Mouse (Mus musculus): Measurements from ENCODE around the gene Rnf152. TPM values are rescaled to one million over a fixed set of nuclear protein-coding genes. Genes with fewer than 3 reads are reported as not detected.
A peak's percentile ranks its signal among the peaks of the same experiment; 100 is the strongest.

Gene Rnf152
- polyA plus RNA-seq, 1 experiment from 2014 or later, result 0.42 TPM

GRCm38 (mm10) chr1:105340943-105341342, 15.6 kb downstream of the Rnf152 start:
- H3K36me3 ChIP-seq, result no peaks in the 10 kb centered on the region
- no peak for ATAC-seq (replicated peaks; ENCODE audit: insufficient number of reproducible peaks, insufficient read depth, low FRiP score, low read depth)
- H3K4me1 ChIP-seq (replicated peaks), result 0 out of 2 replicates have a peak, but pooled peaks cover 3% of the 10 kb centered on the region
- no peak overlapping the region for H3K4me3 ChIP-seq
- no peaks in the 10 kb centered on the region for H3K9me3 ChIP-seq (replicated peaks)
- H3K27ac ChIP-seq, result no peak overlapping the region
- no peak overlapping the region for H3K4me2 ChIP-seq
- H3K27me3 ChIP-seq, result no peaks in the 10 kb centered on the region
- H3K9ac ChIP-seq, result no peak overlapping the region

- no peak overlapping the region for H3K4me3 ChIP-seq
- no peaks in the 10 kb centered on the region for H3K9me3 ChIP-seq (replicated peaks)
- no peaks in the 10 kb centered on the region for H3K36me3 ChIP-seq
- H3K4me2 ChIP-seq, result no peak overlapping the region
- no peak for ATAC-seq (replicated peaks; ENCODE audit: insufficient number of reproducible peaks, insufficient read depth, low FRiP score, low read depth)
- 0 out of 2 replicates have a peak, but pooled peaks cover 3% of the 10 kb centered on the region for H3K4me1 ChIP-seq (replicated peaks)
- H3K27me3 ChIP-seq, result no peaks in the 10 kb centered on the region
- no peak overlapping the region for H3K27ac ChIP-seq
- no peak overlapping the region for H3K9ac ChIP-seq
- 61% methylated on average over 4 of the region's 4 CpGs for WGBS
Observed at GRCm38 (mm10) chr1:105337397-105337796, 19.1 kb downstream of the Rnf152 start.

GRCm38 (mm10) chr1:105336096-105336495, 20.4 kb downstream of the Rnf152 start:
- no peaks in the 10 kb centered on the region for H3K36me3 ChIP-seq
- H3K4me1 ChIP-seq (replicated peaks), result 0 out of 2 replicates have a peak, but pooled peaks cover 3% of the 10 kb centered on the region
- no peaks in the 10 kb centered on the region for H3K27me3 ChIP-seq
- no peak overlapping the region for H3K4me2 ChIP-seq
- ATAC-seq (replicated peaks; ENCODE audit: insufficient number of reproducible peaks, insufficient read depth, low FRiP score, low read depth), result no peak
- H3K9ac ChIP-seq, result no peak overlapping the region
- 85% methylated on average over 5 of the region's 5 CpGs for WGBS
- H3K4me3 ChIP-seq, result no peak overlapping the region
- no peak overlapping the region for H3K27ac ChIP-seq
- no peaks in the 10 kb centered on the region for H3K9me3 ChIP-seq (replicated peaks)

- Histone ChIP-seq H3K4me2 (no peak overlapping the region), H3K4me1 (replicated peaks) (no peaks in the 10 kb centered on the region), H3K36me3 (no peaks in the 10 kb centered on the region), H3K4me3 (no peak overlapping the region), H3K27ac (no peak overlapping the region), H3K9me3 (replicated peaks) (no peaks in the 10 kb centered on the region), H3K9ac (no peak overlapping the region), H3K27me3 (no peaks in the 10 kb centered on the region)
- 80% methylated on average over 8 of the region's 8 CpGs for WGBS
- ATAC-seq (replicated peaks; ENCODE audit: insufficient number of reproducible peaks, insufficient read depth, low FRiP score, low read depth), result no peak
Observed at GRCm38 (mm10) chr1:105332087-105332731, 24.3 kb downstream of the Rnf152 start.

- H3K4me3 ChIP-seq, result no peak overlapping the region
- H3K4me2 ChIP-seq, result no peak overlapping the region
- H3K27me3 ChIP-seq, result no peaks in the 10 kb centered on the region
- 79% methylated on average over 5 of the region's 5 CpGs for whole genome bisulfite sequencing
- H3K27ac ChIP-seq, result no peak overlapping the region
- H3K9me3 ChIP-seq (replicated peaks), result no peaks in the 10 kb centered on the region
- ATAC-seq (replicated peaks; ENCODE audit: insufficient number of reproducible peaks, insufficient read depth, low FRiP score, low read depth), result no peak
- H3K36me3 ChIP-seq, result no peaks in the 10 kb centered on the region
- H3K9ac ChIP-seq, result no peak overlapping the region
- no peaks in the 10 kb centered on the region for H3K4me1 ChIP-seq (replicated peaks)
Observed at GRCm38 (mm10) chr1:105331605-105332004, 24.9 kb downstream of the Rnf152 start.

- WGBS, result 84% methylated on average over 5 of the region's 5 CpGs
- Histone ChIP-seq H3K4me1 (replicated peaks) (no peaks in the 10 kb centered on the region), H3K4me2 (no peak overlapping the region), H3K27ac (no peak overlapping the region), H3K9ac (no peak overlapping the region), H3K9me3 (replicated peaks) (no peaks in the 10 kb centered on the region), H3K27me3 (no peaks in the 10 kb centered on the region), H3K36me3 (no peaks in the 10 kb centered on the region), H3K4me3 (no peak overlapping the region)
- no peak for ATAC-seq (replicated peaks; ENCODE audit: insufficient number of reproducible peaks, insufficient read depth, low FRiP score, low read depth)
Observed at GRCm38 (mm10) chr1:105330581-105331320, 25.8 kb downstream of the Rnf152 start.

DNA sequence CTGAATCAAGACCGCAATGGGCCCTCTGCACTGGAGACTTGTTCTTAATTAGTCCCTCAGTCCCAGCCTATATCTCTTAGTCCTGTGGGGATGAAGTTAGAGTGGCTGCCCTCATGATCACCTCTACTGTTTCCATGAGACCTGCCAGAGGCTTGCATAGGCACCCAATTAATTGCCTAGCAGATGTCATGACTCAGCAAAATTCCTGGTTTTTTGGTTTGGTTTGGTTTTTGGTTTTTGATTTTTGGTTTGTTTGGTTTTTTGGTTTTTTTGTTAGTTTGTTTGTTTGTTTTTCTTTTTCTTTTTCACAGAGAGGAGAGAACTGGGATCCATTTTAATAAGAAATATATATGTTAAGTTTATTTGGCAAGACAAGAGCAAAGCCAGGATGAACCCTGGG, 28.7 kb downstream of the Rnf152 start:
- Histone ChIP-seq H3K4me3 (no peak overlapping the region), H3K9ac (no peak overlapping the region), H3K36me3 (no peaks in the 10 kb centered on the region), H3K27ac (no peak overlapping the region), H3K4me1 (replicated peaks) (no peaks in the 10 kb centered on the region), H3K27me3 (no peaks in the 10 kb centered on the region), H3K4me2 (no peak overlapping the region), H3K9me3 (replicated peaks) (no peaks in the 10 kb centered on the region)
- ATAC-seq (replicated peaks; ENCODE audit: insufficient number of reproducible peaks, insufficient read depth, low FRiP score, low read depth), result no peak
- WGBS, result 94% methylated on average over 1 of the region's 1 CpGs

DNA sequence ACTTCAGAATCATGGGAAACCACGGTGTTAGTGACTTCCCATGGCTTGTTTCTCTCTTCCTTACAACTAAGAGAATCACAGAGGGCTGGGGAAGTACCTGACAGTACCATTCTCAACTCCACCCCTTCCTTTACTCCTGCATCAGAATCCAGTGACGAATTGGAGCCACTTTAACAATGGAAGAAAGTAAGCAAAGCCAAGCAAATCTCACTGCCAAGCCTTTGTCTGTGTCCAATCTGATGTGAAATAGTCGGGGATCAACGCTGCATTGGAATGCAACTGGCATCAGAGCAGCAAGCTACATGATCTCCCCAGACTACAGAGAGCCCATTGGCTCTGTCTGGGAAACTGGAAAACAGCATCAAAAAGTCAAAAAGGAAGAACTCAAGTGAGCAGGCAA, 31.9 kb downstream of the Rnf152 start:
- H3K27me3 ChIP-seq, result no peaks in the 10 kb centered on the region
- no peak overlapping the region for H3K4me2 ChIP-seq
- H3K36me3 ChIP-seq, result no peaks in the 10 kb centered on the region
- H3K9me3 ChIP-seq (replicated peaks), result no peaks in the 10 kb centered on the region
- no peak overlapping the region for H3K9ac ChIP-seq
- 55% methylated on average over 4 of the region's 4 CpGs for WGBS
- ATAC-seq (replicated peaks; ENCODE audit: insufficient number of reproducible peaks, insufficient read depth, low FRiP score, low read depth), result no peak
- H3K4me3 ChIP-seq, result no peak overlapping the region
- H3K27ac ChIP-seq, result no peak overlapping the region
- no peaks in the 10 kb centered on the region for H3K4me1 ChIP-seq (replicated peaks)

DNA sequence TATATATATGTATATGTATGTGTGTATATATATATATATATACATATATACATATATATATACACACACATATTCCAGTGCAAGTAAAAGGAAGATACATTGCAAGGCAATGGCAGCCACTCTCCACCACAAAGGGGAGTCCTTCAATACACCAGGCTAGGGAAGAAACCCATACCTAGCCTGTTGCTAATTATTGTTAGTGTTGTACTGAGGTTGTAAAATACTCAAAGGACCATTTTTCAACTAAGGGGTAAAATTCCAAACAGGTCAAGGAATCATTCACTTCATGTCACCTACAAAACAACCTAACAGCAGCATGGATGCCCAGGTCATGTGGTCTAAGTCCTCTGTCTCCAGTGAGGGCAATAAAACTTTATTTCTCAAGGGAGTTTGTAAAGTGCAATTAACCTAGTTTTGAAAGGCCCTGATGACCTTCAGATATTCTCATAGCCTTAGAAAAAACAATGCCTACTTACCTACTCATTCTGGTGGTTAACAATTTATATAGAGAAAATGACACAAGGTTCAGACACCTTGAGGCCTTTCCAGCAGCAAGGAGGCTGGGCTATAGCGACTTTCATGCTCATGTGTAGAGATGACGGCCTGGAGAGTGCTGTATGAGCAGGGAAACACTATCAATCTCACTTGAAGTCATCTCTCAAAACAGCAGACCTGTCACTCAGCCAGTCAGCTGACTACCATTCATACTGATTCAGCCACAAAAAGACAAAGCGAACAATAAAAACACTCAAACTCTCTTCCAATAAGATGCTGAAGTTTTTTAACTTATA, 42.3 kb downstream of the Rnf152 start:
- no peak overlapping the region for H3K4me3 ChIP-seq
- ATAC-seq (replicated peaks; ENCODE audit: insufficient number of reproducible peaks, insufficient read depth, low FRiP score, low read depth), result no peak
- no peaks in the 10 kb centered on the region for H3K27me3 ChIP-seq
- H3K9me3 ChIP-seq (replicated peaks), result no peaks in the 10 kb centered on the region
- no peaks in the 10 kb centered on the region for H3K36me3 ChIP-seq
- no peak overlapping the region for H3K27ac ChIP-seq
- no peak overlapping the region for H3K9ac ChIP-seq
- H3K4me1 ChIP-seq (replicated peaks), result peaks cover 4% of the 10 kb centered on the region
- H3K4me2 ChIP-seq, result no peak overlapping the region
- WGBS, result 65% methylated on average over 3 of the region's 3 CpGs

- H3K27ac ChIP-seq, result peak overlapping the region; percentile 20; the same call in 1 of the 2 replicates
- H3K36me3 ChIP-seq, result no peaks in the 10 kb centered on the region
- H3K9me3 ChIP-seq (replicated peaks), result no peaks in the 10 kb centered on the region
- no peak overlapping the region for H3K4me3 ChIP-seq
- ATAC-seq (replicated peaks; ENCODE audit: insufficient number of reproducible peaks, insufficient read depth, low FRiP score, low read depth), result peak; percentile 22; the same call in 1 of the 2 replicates
- no peaks in the 10 kb centered on the region for H3K27me3 ChIP-seq
- H3K4me1 ChIP-seq (replicated peaks), result peaks cover 4% of the 10 kb centered on the region
- WGBS, result 74% methylated on average over 2 of the region's 2 CpGs
- H3K4me2 ChIP-seq, result no peak overlapping the region
- no peak overlapping the region for H3K9ac ChIP-seq
Observed at GRCm38 (mm10) chr1:105312601-105312901, 44.0 kb downstream of the Rnf152 start.

DNA sequence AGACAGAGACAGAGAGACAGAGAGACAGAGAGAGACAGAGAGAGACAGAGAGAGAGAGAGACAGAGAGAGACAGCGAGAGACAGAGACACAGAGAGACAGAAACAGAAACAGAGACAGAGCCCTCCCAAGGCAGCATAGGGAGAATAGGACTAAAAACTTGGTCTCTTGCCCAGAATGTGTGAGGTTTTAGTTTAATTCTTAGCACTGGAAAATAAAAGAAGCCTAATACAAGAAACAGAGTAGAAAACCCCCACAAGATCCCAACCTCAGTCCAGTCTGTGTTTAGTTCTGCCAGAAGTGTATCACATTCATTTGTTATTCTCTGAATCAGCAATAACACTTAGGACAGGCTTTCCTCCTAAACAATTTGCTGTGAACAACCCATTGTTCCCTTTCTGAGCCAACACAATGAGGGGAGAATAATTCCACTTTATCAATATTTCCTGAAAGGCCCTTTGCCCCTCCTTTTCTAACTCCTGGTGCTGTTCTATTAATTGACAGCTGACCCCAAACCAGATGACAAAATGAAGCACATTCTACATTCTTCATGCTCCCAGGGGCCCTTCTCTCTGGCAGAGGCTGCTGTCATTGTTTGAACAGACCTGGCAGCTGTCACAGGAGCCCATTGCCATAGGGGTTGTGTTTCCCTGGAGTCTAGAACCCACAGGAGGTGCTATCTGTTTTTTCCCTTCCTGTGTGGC, 44.5 kb downstream of the Rnf152 start:
- H3K4me3 ChIP-seq, result no peak overlapping the region
- 65% methylated on average over 1 of the region's 1 CpGs for WGBS
- H3K27ac ChIP-seq, result peak overlapping the region; percentile 20; the same call in 1 of the 2 replicates
- H3K4me2 ChIP-seq, result no peak overlapping the region
- ATAC-seq (replicated peaks; ENCODE audit: insufficient number of reproducible peaks, insufficient read depth, low FRiP score, low read depth), result peak; percentile 27; the same call in 1 of the 2 replicates
- H3K9me3 ChIP-seq (replicated peaks), result no peaks in the 10 kb centered on the region
- no peak overlapping the region for H3K9ac ChIP-seq
- no peaks in the 10 kb centered on the region for H3K27me3 ChIP-seq
- no peaks in the 10 kb centered on the region for H3K36me3 ChIP-seq
- peaks cover 4% of the 10 kb centered on the region for H3K4me1 ChIP-seq (replicated peaks)
